Mouse (Mus musculus) embryo, embryonic 9.5 days (tissue): ENCODE measurements around the gene Ddc.

Experiments
- DNase-seq: peaks from one replicate; pipeline ENCODE4 v3.0.0-alpha.2; 2017; ENCODE audit errors: extremely low spot score

Gene Ddc

DNA sequence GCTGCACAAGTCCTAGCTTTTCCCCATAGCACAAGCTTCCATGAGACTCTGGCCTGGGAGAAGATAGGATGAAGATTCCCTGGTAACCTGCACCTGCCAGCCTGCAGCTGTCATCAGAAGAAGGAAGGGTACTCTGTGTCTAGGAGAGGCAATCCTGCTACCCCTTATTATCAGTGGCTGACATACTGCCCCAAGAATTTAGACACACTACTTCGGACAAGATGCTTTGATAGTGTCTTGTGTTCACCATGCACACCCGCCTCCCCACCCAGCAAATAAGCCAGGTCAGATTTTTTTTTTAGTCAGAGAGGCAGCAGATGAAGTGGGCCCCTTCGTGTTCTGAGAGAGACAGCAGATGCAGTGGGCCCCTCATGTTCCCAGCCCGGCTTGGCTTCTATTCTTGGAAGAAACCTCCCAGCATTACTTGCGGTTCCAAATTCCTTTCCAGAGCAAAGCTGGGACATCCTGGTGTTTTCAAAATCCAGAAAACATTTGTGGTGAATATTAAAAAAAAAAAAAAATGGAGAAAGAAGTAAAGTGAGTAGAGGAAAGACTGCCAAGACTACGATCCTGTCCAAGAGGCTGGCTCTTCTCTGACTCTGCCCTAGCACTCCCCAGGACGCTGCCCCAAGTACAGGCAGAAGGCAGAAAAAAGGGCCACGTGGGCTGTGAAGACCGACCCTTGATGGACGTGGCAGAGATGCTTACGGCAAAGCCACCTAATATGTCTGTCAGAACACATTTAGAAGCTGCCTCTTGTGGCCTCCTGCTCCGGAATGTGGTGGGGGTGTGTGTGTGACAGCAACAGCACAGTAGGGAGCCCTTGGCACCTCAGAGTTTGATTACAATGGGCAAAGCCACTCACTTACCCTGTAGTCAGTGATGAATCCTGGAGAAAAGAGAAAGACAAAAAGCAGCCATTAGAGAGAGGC, 73.7 kb downstream of the Ddc start:
- DNase-seq, result peak; percentile 53

GRCm38 (mm10) chr11:11822181-11823095, 75.5 kb downstream of the Ddc start:
- DNase-seq, result peak; percentile 91

- peak; percentile 94 for DNase-seq
Measured at GRCm38 (mm10) chr11:11821387-11821975, 76.5 kb downstream of the Ddc start.

DNA sequence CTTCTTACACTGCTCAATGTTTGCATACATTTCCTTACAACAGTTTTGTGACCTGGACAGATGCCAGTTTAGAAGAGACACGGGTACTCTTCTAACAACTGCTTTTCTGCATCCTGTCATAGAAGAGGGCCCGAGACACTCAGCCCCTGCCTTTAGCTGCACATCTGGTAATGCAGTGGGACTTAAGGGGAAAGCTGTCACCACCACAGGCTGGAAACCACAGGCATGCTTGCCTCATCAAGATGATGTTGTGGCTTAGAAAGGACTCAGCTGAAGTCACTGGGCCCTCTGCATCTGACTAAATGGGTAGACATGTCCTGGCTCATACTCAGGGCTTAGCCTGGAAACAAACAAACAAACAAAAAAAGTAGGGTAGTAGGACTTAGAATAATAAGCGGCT, 77.2 kb downstream of the Ddc start:
- no peak for DNase-seq

DNA sequence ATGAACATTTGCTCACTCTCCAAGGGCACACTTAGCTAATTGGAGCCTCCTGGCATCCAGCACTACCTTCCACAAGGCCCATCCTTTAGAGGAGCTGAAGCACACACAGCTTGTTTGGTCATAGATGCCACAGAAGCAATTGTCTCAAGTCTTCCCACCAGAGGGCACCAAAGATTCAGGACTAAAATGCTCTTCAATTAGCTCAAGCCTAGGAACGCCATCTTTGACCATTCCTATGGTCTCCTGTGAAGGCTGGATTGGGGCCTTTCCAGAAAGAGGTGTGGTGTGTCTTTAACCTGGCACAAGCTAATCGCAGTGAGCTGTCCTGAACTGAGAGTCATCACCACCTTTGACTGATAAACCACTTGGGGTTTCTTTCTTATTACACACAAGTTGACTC, 77.7 kb downstream of the Ddc start:
- DNase-seq, result peak; percentile 87

DNA sequence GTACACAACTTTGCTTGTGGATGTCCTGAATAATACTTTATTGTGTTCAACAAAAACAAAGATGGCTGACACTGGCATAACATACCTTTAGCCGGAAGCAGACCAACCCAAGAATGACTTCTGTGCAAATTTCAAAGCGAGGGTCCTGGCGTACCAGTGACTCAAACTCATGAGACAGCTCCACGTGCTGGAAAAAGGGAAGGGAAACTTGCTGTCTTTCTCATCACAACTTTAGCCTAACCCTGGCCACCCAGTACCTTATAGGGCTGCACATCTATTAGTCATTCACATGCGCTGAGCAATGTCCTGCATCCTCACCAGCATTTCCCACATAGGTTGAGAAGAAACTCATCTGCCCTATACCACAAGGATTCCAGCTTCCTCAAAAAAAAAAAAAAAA, 78.7 kb downstream of the Ddc start:
- no peak for DNase-seq

DNA sequence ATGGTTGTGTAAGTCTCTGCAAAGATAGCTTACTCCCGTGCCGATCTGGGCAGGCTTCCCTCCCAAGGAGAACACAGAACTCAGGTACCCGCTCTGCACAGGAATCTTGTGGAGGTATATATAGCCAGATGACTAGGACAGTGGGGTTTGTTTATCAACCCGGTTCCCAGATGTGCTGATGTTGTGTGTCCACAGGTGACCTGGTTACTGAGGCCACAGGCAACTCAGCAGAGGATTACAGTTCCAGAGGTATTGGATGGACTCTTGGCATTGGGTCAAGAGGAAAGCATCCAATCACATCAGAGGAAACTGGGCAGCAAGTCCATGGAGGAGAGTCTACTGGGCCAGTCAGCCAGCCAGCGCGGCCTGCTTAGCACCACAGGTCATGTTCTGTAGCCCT, 79.1 kb downstream of the Ddc start:
- no peak for DNase-seq

DNA sequence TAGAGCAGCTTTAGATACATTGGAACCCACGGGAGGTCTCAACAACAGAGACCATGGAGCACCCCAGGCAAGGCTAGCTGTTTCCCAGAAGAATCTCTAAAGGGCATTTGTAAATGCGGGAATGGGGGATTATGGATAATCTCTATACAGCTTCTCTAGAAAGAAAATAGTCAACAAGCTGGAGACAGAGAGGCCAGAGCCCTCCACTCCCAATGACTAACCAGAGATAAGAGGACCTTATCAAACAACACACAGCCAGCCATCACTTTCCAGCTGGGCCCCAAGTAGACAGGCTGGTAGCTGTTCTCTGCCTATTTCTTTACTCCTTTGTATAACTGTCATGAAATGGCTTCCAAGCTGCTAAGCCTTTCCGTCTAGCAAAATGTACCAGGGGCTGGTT, 82.2 kb downstream of the Ddc start:
- DNase-seq, result no peak

DNA sequence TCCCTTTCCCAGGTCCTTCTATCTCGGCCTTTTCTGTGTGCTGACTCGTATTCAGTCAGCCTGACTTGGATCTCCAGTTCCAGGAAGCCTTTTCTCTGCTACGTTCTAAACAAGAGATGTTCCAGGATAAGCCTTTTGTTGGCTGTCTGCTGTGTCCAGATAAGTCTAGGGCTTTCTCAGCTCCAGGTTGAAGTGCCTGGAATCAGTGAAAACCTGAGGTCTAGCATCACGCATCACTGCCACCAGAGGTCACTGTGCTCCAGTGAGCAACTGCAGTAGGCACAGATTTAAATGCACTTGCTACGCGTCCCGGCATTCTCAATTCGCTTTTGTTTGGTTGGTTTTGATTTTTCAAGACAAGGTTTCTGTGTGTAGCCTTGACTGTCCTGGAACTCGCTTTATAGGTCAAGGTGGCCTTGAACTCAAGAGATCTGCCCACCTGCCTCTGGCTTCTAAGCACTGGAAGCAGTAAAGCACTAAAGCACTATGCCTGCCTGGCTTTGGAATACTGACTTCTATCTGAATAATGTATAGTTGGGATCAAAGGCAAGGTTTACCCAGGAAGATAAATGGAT, 86.0 kb downstream of the Ddc start:
- DNase-seq, result peak; percentile 84

GRCm38 (mm10) chr11:11809404-11810175, 88.4 kb downstream of the Ddc start:
- DNase-seq, result peak; percentile 87

- DNase-seq, result peak; percentile 98
Measured at GRCm38 (mm10) chr11:11808820-11809403, 89.0 kb downstream of the Ddc start, which contains the start of gene Fignl1. Gene Fignl1 (minus strand): TSS chr11:11808962.

DNA sequence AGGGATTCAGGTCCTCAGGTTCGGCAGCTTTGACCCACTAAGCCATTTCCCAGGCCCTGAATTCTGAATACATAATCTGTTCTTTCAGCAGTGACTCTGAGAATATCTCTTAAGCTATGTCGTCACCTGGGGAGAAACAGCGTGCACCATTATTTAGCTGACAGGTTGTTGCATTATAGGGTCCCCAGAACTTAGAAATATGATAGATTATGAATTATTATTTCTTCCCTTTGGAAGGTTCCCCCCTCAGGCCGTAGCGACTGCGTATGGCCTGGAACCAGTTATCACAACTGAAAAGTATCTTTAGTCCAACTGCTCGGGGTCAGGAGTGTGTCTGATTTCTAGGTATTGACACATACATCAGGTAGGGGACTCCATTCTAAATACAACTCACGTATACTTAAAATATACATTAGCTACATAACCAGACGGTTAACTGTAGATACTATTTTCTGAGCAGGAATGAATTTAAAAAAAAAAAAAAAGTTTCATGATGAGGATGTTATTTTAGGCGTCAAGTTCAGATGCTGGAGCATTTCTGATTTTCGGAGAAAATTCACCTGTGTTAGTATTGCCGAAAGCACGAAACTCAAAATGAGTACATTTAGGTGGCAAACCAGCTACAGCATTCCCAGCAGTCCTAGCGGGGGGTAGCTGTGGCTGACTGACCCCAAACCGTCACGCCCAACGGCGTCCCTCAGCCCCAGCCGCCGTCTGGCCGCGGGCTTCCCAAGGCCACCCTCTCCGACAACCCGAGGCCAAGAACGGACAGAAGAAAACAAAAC, 89.7 kb downstream of the Ddc start:
- peak; percentile 26 for DNase-seq

DNA sequence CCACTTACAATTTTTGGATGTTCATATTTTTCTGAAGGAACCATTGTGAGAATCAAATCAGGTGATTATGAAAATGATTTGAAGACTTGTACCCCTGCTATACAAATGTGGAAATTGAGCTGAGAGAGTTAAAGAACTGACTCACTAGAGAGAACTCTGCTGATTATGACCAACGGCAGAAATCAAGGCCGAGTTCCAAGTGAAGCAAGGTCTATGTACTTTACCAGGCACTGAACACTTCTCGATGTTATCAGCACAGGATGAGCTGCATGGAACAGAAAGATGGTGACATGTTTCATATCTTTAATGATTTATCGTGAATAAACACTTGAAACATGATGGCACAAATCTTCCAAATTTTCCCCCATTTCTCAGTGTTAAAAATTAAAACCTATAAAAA, 92.0 kb downstream of the Ddc start:
- DNase-seq, result no peak

DNA sequence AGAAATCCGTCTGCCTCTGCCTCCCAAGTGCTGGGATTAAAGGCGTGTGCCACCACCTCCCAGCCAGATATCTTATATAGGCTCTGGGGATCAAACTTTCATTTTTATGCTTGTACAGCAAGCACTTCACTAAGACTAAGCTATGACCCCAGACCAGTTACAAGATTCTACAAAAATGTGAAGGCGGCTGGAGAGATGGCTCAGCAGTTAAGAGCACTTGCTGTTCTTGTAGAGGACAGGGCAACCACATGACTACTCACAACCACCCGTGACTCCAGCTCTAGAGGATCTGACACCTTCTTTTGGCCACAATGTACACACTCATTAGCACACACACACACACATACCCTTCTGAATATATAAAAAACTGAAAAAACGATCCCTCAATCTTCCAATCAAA, 93.5 kb downstream of the Ddc start:
- DNase-seq, result no peak

DNA sequence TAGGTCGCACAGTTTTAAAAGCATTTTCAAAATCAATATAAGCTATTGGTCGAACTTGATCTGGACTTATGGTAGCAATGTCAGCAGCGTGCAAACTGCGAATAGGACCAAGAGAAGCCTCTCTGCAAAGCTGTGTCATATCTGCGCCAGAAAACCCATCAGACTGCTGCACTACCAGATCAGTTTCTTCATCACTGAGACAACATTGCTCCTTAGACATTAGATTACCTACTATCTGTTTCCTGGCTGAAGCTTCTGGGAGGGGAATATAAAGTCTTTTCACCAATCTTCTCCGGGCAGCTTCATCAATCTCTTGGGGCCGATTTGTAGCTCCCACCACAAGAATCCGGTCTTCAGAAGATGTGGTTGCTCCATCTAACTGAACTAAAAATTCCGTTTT, 96.9 kb downstream of the Ddc start:
- no peak for DNase-seq

DNA sequence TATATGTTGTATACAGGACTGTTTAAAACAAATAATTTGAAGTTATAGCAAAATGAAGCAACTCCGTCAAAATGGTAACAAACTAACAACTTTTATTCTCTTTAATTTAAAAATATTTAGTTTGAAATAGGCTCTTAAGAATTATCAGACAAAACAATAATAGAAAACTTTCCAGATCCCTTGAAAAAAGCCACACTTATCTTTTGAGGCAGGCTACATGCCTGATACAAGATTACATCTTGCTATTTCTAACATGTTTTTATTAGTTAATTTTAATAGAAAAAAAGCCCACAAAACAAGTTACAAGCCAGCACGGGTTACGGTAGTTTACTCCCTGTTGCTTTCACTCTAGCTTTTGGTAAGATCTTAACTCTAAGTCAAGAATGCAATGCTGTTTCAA, 97.6 kb downstream of the Ddc start:
- DNase-seq, result no peak

DNA sequence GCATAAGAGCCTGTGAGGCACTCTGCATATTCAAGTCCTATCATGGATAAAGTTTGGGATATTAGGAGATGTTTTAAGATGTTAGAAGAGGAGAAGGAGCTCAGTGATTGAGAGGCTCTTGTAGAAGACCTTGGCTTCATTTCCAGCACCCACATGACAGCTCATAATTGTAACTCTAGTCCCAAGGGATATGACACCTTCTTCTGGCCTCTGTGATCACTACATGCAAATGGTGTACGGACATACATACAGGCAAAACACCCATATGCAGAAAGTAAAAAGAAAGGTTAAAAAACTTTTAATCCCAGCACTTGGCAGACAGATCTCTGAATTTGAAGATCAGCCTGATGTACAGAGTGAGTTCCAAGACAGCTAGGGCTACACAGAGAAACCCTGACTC, 99.3 kb downstream of the Ddc start:
- no peak for DNase-seq

DNA sequence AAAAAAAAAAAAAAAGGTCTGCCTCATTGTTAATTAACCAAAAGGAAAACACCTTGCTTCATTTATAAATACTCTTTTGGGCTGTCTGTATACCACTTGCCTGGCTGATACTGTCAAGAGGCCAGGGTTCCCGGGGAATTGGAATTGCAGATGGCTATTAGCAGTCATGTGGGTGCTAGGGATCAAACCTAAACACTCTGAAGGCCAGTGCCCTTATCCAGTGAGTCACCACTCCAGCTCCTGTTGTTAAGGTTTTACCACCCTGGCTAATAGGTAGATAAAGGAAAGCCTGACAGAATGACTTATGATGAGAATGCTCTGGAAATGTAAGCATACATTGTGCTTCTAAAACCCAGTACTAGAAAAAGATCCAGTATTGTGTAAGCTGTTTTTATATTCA, 103.3 kb downstream of the Ddc start:
- no peak for DNase-seq

DNA sequence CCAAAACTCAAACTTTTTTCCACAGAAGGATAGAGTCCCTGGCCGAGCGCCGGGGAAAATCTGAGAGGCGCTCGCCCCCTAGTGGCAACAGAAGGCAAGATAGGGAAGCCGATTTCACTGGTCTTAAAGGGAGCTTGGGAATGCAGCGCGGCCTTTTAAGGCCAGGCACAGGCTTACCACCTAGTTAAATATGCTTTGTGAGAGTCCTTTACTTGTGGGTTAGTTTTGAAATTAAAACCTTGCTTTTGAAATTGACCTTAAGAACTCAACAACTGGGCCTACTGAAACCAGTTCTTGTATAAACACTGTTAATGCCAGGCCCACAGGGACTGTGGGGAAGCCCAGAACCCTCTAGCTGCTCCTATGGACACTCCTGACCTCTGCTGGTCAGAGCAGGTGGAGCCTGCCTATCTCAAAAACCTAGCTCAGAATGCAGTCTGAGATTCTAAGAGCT, 109.4 kb downstream of the Ddc start:
- peak; percentile 83 for DNase-seq

GRCm38 (mm10) chr11:11785457-11785856, 112.5 kb downstream of the Ddc start:
- DNase-seq, result no peak
